Mouse (Mus musculus): ENCODE measurements around the gene Dis3. TPM values are rescaled to one million over a fixed set of nuclear protein-coding genes. Genes with fewer than 3 reads are reported as not detected.
"Not testable (repeated sequence)": the region's sequence is repeated elsewhere in the genome, so short reads cannot be mapped to it uniquely, and the experiment has no call there.

Gene Dis3
- polyA plus RNA-seq, 1 experiment from 2014 or later: 50.2 TPM

GRCm38 (mm10) chr14:99046782-99047181, 52.8 kb downstream of the Dis3 start:
- DNase-seq (ENCODE audit: low spot score): no peak
- Histone ChIP-seq H3K36me3 (ENCODE audit: control insufficient read depth, insufficient read depth, low read length) (no peaks in the 10 kb centered on the region; the same call in 1 of the 2 replicates), H3K27me3 (ENCODE audit: control insufficient read depth, insufficient read depth, low read length) (no peaks in the 10 kb centered on the region), H3K9me3 (ENCODE audit: control insufficient read depth, low read length) (no peaks in the 10 kb centered on the region), H3K4me3 (ENCODE audit: low read depth, low read length) (peak overlapping the region; percentile 89), H3K27ac (ENCODE audit: low read depth, low read length) (peak overlapping the region; percentile 46; the same call in 1 of the 2 replicates), H3K9ac (ENCODE audit: low read length) (peak overlapping the region; percentile 95), H3K4me1 (replicated peaks; ENCODE audit: control insufficient read depth, insufficient read depth, low read length) (peaks cover 4% of the 10 kb centered on the region; the same call in 1 of the 2 replicates), H3K4me2 (ENCODE audit: low read depth, low read length, severe bottlenecking) (peak overlapping the region; percentile 71)
- no peak; the same call in 1 of the 2 replicates for ATAC-seq (replicated peaks; ENCODE audit: low FRiP score)
- 2% methylated on average over 15 of the region's 15 CpGs for WGBS

- Histone ChIP-seq H3K4me1 (replicated peaks; ENCODE audit: control insufficient read depth, insufficient read depth, low read length) (peaks cover 4% of the 10 kb centered on the region; the same call in 1 of the 2 replicates), H3K36me3 (ENCODE audit: control insufficient read depth, insufficient read depth, low read length) (no peaks in the 10 kb centered on the region; the same call in 1 of the 2 replicates), H3K9ac (ENCODE audit: low read length) (peak within 1 kb of the TSS; percentile 95), H3K27me3 (ENCODE audit: control insufficient read depth, insufficient read depth, low read length) (no peaks in the 10 kb centered on the region), H3K9me3 (ENCODE audit: control insufficient read depth, low read length) (no peaks in the 10 kb centered on the region), H3K4me3 (ENCODE audit: low read depth, low read length) (peak within 1 kb of the TSS; percentile 89), H3K27ac (ENCODE audit: low read depth, low read length) (peak within 1 kb of the TSS; percentile 78), H3K4me2 (ENCODE audit: low read depth, low read length, severe bottlenecking) (peak within 1 kb of the TSS; percentile 71)
- ATAC-seq (replicated peaks; ENCODE audit: low FRiP score) (peak; percentile 96), DNase-seq (ENCODE audit: low spot score) (peak; percentile 97)
- under 1% methylated on average over 80 of the region's 81 CpGs for WGBS
Measured at GRCm38 (mm10) chr14:99046031-99046781, 53.4 kb downstream of the Dis3 start, which contains the start of the genes Mzt1 and Bora. Gene Mzt1, minus strand, starts transcription at chr14:99046134. Gene Bora, plus strand, starts transcription at chr14:99046222.

- DNase-seq (ENCODE audit: low spot score) (no peak), ATAC-seq (replicated peaks; ENCODE audit: low FRiP score) (peak; percentile 6; the same call in 1 of the 2 replicates)
- peak overlapping the region; percentile 78 for H3K27ac ChIP-seq (ENCODE audit: low read depth, low read length)
- no peaks in the 10 kb centered on the region for H3K36me3 ChIP-seq (ENCODE audit: control insufficient read depth, insufficient read depth, low read length)
- under 1% methylated on average over 66 of the region's 70 CpGs for WGBS
- H3K9ac ChIP-seq (ENCODE audit: low read length): peak overlapping the region; percentile 95
- H3K4me2 ChIP-seq (ENCODE audit: low read depth, low read length, severe bottlenecking): peak overlapping the region; percentile 70
- no peaks in the 10 kb centered on the region for H3K9me3 ChIP-seq (ENCODE audit: control insufficient read depth, low read length)
- peaks cover 4% of the 10 kb centered on the region; the same call in 1 of the 2 replicates for H3K4me1 ChIP-seq (replicated peaks; ENCODE audit: control insufficient read depth, insufficient read depth, low read length)
- H3K4me3 ChIP-seq (ENCODE audit: low read depth, low read length): peak overlapping the region; percentile 89
- H3K27me3 ChIP-seq (ENCODE audit: control insufficient read depth, insufficient read depth, low read length): no peaks in the 10 kb centered on the region
Measured at GRCm38 (mm10) chr14:99045378-99046030, 54.1 kb downstream of the Dis3 start.

GRCm38 (mm10) chr14:99044718-99045117, 54.9 kb downstream of the Dis3 start:
- H3K9me3 ChIP-seq (ENCODE audit: control insufficient read depth, low read length): no peaks in the 10 kb centered on the region
- H3K4me3 ChIP-seq (ENCODE audit: low read depth, low read length): peak overlapping the region; percentile 89
- ATAC-seq (replicated peaks; ENCODE audit: low FRiP score) (no peak), DNase-seq (ENCODE audit: low spot score) (no peak)
- H3K36me3 ChIP-seq (ENCODE audit: control insufficient read depth, insufficient read depth, low read length): no peaks in the 10 kb centered on the region
- peaks cover 4% of the 10 kb centered on the region; the same call in 1 of the 2 replicates for H3K4me1 ChIP-seq (replicated peaks; ENCODE audit: control insufficient read depth, insufficient read depth, low read length)
- WGBS: 6% methylated on average over 5 of the region's 5 CpGs
- peak overlapping the region; percentile 95 for H3K9ac ChIP-seq (ENCODE audit: low read length)
- no peaks in the 10 kb centered on the region for H3K27me3 ChIP-seq (ENCODE audit: control insufficient read depth, insufficient read depth, low read length)
- H3K27ac ChIP-seq (ENCODE audit: low read depth, low read length): no peak overlapping the region
- peak overlapping the region; percentile 70 for H3K4me2 ChIP-seq (ENCODE audit: low read depth, low read length, severe bottlenecking)

- H3K9ac ChIP-seq (ENCODE audit: low read length): peak overlapping the region; percentile 12; the same call in 1 of the 2 replicates
- no peaks in the 10 kb centered on the region for H3K9me3 ChIP-seq (ENCODE audit: control insufficient read depth, low read length)
- H3K36me3 ChIP-seq (ENCODE audit: control insufficient read depth, insufficient read depth, low read length): no peaks in the 10 kb centered on the region
- H3K4me2 ChIP-seq (ENCODE audit: low read depth, low read length, severe bottlenecking): peak overlapping the region; percentile 70
- no peak for DNase-seq (ENCODE audit: low spot score)
- ATAC-seq (replicated peaks; ENCODE audit: low FRiP score): no peak
- H3K27me3 ChIP-seq (ENCODE audit: control insufficient read depth, insufficient read depth, low read length): no peaks in the 10 kb centered on the region
- no peak overlapping the region for H3K27ac ChIP-seq (ENCODE audit: low read depth, low read length)
- WGBS: 37% methylated on average over 10 of the region's 10 CpGs
- peaks cover 4% of the 10 kb centered on the region; the same call in 1 of the 2 replicates for H3K4me1 ChIP-seq (replicated peaks; ENCODE audit: control insufficient read depth, insufficient read depth, low read length)
- peak overlapping the region; percentile 89 for H3K4me3 ChIP-seq (ENCODE audit: low read depth, low read length)
Measured at GRCm38 (mm10) chr14:99044096-99044495, 55.5 kb downstream of the Dis3 start.

- WGBS: 26% methylated on average over 1 of the region's 1 CpGs
- Histone ChIP-seq H3K4me1 (replicated peaks; ENCODE audit: control insufficient read depth, insufficient read depth, low read length) (peaks cover 4% of the 10 kb centered on the region; the same call in 1 of the 2 replicates), H3K27ac (ENCODE audit: low read depth, low read length) (no peak overlapping the region), H3K4me2 (ENCODE audit: low read depth, low read length, severe bottlenecking) (peak overlapping the region; percentile 70; the same call in 1 of the 2 replicates), H3K36me3 (ENCODE audit: control insufficient read depth, insufficient read depth, low read length) (no peaks in the 10 kb centered on the region), H3K9ac (ENCODE audit: low read length) (no peak overlapping the region; the same call in 1 of the 2 replicates), H3K9me3 (ENCODE audit: control insufficient read depth, low read length) (no peaks in the 10 kb centered on the region), H3K27me3 (ENCODE audit: control insufficient read depth, insufficient read depth, low read length) (no peaks in the 10 kb centered on the region), H3K4me3 (ENCODE audit: low read depth, low read length) (no peak overlapping the region)
- ATAC-seq (replicated peaks; ENCODE audit: low FRiP score): no peak
- DNase-seq (ENCODE audit: low spot score): no peak
Measured at GRCm38 (mm10) chr14:99043499-99043898, 56.1 kb downstream of the Dis3 start.

GRCm38 (mm10) chr14:99041416-99041815, 58.2 kb downstream of the Dis3 start:
- ATAC-seq (replicated peaks; ENCODE audit: low FRiP score): no peak
- Histone ChIP-seq H3K27ac (ENCODE audit: low read depth, low read length) (no peak overlapping the region), H3K4me2 (ENCODE audit: low read depth, low read length, severe bottlenecking) (no peak overlapping the region), H3K4me1 (replicated peaks; ENCODE audit: control insufficient read depth, insufficient read depth, low read length) (peaks cover 4% of the 10 kb centered on the region; the same call in 1 of the 2 replicates), H3K9me3 (ENCODE audit: control insufficient read depth, low read length) (no peaks in the 10 kb centered on the region), H3K9ac (ENCODE audit: low read length) (no peak overlapping the region), H3K4me3 (ENCODE audit: low read depth, low read length) (no peak overlapping the region), H3K36me3 (ENCODE audit: control insufficient read depth, insufficient read depth, low read length) (no peaks in the 10 kb centered on the region), H3K27me3 (ENCODE audit: control insufficient read depth, insufficient read depth, low read length) (no peaks in the 10 kb centered on the region)
- no peak for DNase-seq (ENCODE audit: low spot score)
- 74% methylated on average over 4 of the region's 4 CpGs for WGBS

GRCm38 (mm10) chr14:99039308-99039707, 60.3 kb downstream of the Dis3 start:
- not testable (repeated sequence) for H3K4me2 ChIP-seq (ENCODE audit: low read depth, low read length, severe bottlenecking); H3K36me3 ChIP-seq (ENCODE audit: control insufficient read depth, insufficient read depth, low read length); H3K4me1 ChIP-seq (replicated peaks; ENCODE audit: control insufficient read depth, insufficient read depth, low read length); DNase-seq (ENCODE audit: low spot score); H3K9ac ChIP-seq (ENCODE audit: low read length); H3K27ac ChIP-seq (ENCODE audit: low read depth, low read length); ATAC-seq (replicated peaks; ENCODE audit: low FRiP score); H3K9me3 ChIP-seq (ENCODE audit: control insufficient read depth, low read length); H3K27me3 ChIP-seq (ENCODE audit: control insufficient read depth, insufficient read depth, low read length); H3K4me3 ChIP-seq (ENCODE audit: low read depth, low read length)
- 62% methylated on average over 5 of the region's 5 CpGs for WGBS

Data from forebrain, embryonic 11.5 days (tissue).